Mouse (Mus musculus) megakaryocyte, embryonic 14.5 days (primary cell): ENCODE measurements around the gene 1700042G07Rik. TPM values are rescaled to one million over a fixed set of nuclear protein-coding genes. Genes with fewer than 3 reads are reported as not detected.

Experiments
- H3K27me3 ChIP-seq: replicated peaks from 2 replicates; pipeline ENCODE3; 2012; ENCODE audit warnings: inconsistent platforms
- H3K36me3 ChIP-seq: replicated peaks from 2 replicates; pipeline ENCODE3; 2012; ENCODE audit warnings: low read length, inconsistent platforms, mixed read lengths
- H3K4me1 ChIP-seq: 2 replicates; pipeline ENCODE4 v1.6.1; 2012; ENCODE audit warnings: inconsistent platforms
- H3K4me3 ChIP-seq: replicated peaks from 2 replicates; pipeline ENCODE3; 2012; ENCODE audit warnings: moderate library complexity, mild to moderate bottlenecking, inconsistent platforms
- H3K9me3 ChIP-seq: 2 replicates; pipeline ENCODE4 v1.6.1; 2012; ENCODE audit warnings: inconsistent platforms
- FLI1 ChIP-seq: IDR thresholded peaks from 2 replicates; pipeline ENCODE4 v1.6.1; 2012; ENCODE audit warnings: low read length, inconsistent platforms, mixed read lengths
- GATA1 ChIP-seq: IDR thresholded peaks from 3 replicates; pipeline ENCODE4 v1.6.1; 2012; ENCODE audit warnings: mixed read lengths, low read length, inconsistent platforms, borderline replicate concordance
- polyA plus RNA-seq: library from polyadenylated mRNA; stranded (reverse); fragments of >175 nt; gene quantifications from 2 replicates; pipeline ENCODE4 v1.2.3, GENCODE M21; 2012; ENCODE audit warnings: low replicate concordance; ENCODE audit not compliant: insufficient read depth

Gene 1700042G07Rik
- polyA plus RNA-seq, 1 experiment = not detected

DNA sequence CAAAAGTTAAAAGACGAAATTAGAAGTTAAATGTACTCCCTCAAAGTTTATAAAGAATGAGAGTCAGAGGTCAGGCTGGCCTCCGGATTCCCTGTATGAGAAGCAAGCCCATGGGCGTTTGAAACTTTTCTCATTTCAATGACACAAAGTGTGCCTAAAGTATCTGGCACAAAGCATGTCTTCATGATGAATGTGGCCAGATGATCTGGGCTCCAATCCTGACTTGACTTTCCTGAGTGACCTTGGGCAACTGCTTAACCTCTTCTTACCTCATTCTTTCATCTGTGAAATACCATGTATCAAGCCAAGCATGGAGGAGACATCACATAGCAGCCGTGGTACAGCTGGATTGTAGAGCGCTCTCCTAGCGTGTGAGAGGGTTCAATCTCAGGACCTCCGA is 30.9 kb upstream of the 1700042G07Rik start:
- peaks cover 40% of the 10 kb centered on the region for H3K27me3 ChIP-seq
- H3K4me3 ChIP-seq = no peak overlapping the region
- H3K4me1 ChIP-seq = peaks cover 23% of the 10 kb centered on the region
- peaks cover 3% of the 10 kb centered on the region for H3K9me3 ChIP-seq
- TF ChIP-seq GATA1 (no peak), FLI1 (no peak)
- H3K36me3 ChIP-seq = peaks cover 2% of the 10 kb centered on the region

DNA sequence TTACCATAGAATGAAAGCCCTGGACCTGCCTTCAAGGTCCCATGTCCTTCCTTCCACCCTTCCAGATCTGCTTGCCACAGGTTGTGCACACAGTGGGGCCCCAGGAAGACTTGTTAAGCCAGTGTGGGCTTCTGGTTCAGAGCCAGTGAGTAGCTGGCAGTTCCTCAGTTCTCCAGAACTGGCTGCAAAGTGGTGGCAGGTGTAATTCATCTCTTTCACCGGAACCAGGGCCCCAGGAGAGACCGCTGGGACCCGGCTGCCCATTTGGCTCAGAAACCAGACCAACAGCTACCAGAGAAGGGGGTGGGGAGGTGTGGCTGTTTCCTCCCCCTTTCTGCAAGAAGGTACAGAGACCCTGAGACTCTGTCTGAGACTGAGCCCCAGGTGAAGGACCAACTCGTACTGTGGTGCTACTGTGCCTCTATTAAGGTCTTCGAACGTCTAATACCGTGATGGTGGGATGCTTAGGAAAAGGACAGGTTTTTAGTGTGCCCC is 29.8 kb upstream of the 1700042G07Rik start:
- Histone ChIP-seq H3K4me1 (peaks cover 20% of the 10 kb centered on the region), H3K9me3 (peaks cover 6% of the 10 kb centered on the region), H3K36me3 (peaks cover 4% of the 10 kb centered on the region), H3K27me3 (peaks cover 40% of the 10 kb centered on the region), H3K4me3 (peak overlapping the region; percentile 62)
- TF ChIP-seq GATA1 (no peak), FLI1 (no peak)

DNA sequence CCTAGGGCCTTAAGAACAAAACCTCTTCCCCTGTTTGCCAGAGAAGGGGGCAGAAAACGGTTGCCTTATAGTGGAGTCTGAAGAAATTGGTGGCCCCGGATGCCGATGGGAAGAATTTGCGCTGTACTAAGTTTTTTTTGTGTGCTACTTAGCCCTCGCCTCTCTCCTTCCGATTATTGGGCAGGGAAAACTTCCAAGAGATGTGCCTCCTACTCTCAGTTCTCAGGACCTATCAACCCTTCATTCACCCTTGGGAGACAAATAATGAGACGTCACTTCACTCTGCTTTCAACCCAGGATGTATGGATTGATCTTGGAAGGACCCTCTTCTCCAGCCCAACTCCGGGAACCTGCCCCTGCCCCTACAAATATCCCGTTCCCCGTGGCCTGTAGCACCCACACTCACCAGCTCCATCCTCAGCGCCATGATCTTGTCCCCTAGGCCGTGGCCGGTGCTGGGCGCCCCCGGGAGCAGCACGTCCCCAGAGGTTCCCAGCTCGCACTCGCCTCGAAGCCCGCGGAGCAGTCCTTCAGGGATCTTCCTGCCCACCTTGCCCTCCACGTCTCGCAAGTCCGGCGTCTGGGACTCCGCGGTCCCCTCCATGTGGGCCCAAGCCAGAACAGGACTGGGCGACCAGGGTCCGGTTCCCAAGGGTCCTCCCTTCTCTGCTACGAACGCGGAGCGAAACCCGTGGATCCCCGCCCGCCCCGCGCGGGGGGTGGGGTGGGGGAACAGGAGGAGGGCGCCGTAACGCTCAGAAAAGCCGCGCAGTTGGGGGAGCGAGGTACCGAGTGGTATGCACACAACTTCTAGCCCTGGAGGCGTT is 29.1 kb upstream of the 1700042G07Rik start:
- peaks cover 6% of the 10 kb centered on the region for H3K9me3 ChIP-seq
- peaks cover 20% of the 10 kb centered on the region for H3K4me1 ChIP-seq
- peaks cover 4% of the 10 kb centered on the region for H3K36me3 ChIP-seq
- TF ChIP-seq GATA1 = no peak
- no peak for TF ChIP-seq FLI1
- H3K4me3 ChIP-seq = peak overlapping the region; percentile 91
- H3K27me3 ChIP-seq = peaks cover 40% of the 10 kb centered on the region

DNA sequence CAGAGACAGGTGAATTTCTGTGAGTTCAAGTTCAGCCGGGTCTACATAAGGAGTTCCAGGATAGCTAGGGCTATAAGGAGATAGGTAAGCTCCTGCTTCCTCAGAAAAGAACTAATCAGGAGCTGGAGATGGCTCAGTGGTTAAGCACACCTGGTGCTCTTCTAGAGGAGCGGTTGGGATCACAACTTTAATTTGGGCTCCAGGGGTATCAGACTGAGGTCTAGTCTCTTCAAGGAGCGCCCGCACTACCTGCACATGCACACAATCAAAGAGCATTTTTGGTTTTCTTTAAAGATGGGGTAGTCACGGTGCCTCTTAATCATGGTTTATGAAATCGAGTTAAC is 23.4 kb upstream of the 1700042G07Rik start:
- no peaks in the 10 kb centered on the region for H3K27me3 ChIP-seq
- H3K4me1 ChIP-seq = peaks cover 29% of the 10 kb centered on the region
- peaks cover 6% of the 10 kb centered on the region for H3K9me3 ChIP-seq
- TF ChIP-seq GATA1 (no peak), FLI1 (no peak)
- peak overlapping the region; percentile 91 for H3K4me3 ChIP-seq
- peaks cover 38% of the 10 kb centered on the region for H3K36me3 ChIP-seq

DNA sequence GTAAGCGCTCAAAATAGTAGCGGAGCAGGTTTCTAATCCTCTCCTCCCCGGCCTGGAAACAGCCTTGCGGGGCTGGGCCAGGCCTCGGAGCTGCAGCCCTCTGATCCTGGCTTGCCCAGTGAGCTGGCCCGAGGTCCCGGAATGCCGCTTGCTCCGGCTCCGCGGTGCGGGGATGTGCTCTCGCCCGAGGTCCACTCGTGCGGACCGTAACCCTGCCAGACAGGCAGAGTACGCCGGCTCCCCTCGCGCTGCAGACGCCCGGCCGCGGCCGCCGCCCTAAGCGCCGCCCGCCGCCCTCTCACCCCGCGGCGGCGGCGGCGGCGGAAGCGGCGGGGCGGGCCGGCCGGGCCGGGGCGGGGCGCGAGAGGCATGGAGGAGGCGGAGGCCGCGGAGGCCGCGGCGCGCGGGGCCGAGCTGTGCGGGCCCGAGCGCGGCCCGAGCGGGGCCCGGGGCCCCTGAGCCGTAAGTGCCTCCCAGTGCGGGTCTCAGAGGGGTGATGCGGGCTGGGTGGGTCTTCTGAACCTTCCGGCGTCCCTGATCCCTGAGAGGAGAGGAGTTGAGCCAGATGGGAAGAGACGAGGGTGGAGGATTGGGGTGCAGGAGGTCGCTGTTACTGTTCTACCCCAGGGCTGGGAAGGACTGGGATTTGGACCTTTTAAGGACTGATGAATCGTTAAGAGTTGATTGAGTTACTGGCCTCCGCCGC is 22.9 kb upstream of the 1700042G07Rik start:
- H3K9me3 ChIP-seq = peaks cover 6% of the 10 kb centered on the region
- H3K36me3 ChIP-seq = peaks cover 43% of the 10 kb centered on the region
- H3K4me1 ChIP-seq = peaks cover 28% of the 10 kb centered on the region
- H3K4me3 ChIP-seq = peak overlapping the region; percentile 91
- no peak for TF ChIP-seq FLI1
- no peak for TF ChIP-seq GATA1
- H3K27me3 ChIP-seq = no peaks in the 10 kb centered on the region

DNA sequence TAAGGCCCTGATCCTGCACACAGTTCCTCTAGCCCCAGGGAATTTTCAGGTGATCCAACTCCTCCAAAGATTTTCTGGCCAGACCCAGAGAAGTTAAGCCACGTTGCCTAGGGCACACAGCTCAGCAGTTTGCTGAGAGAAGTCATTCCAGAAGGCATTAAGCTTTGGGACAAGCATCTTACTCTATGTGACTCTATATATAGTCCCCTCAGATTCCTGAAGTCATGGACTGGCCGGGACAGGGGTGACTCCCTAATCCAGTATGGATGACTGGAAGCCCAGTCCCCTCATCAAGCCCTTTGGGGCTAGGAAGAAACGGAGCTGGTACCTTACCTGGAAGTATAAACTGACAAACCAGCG is 22.3 kb upstream of the 1700042G07Rik start:
- Histone ChIP-seq H3K4me1 (peaks cover 29% of the 10 kb centered on the region), H3K36me3 (peaks cover 49% of the 10 kb centered on the region), H3K27me3 (no peaks in the 10 kb centered on the region), H3K9me3 (peaks cover 6% of the 10 kb centered on the region), H3K4me3 (peak overlapping the region; percentile 91)
- TF ChIP-seq GATA1 (no peak), FLI1 (no peak)

DNA sequence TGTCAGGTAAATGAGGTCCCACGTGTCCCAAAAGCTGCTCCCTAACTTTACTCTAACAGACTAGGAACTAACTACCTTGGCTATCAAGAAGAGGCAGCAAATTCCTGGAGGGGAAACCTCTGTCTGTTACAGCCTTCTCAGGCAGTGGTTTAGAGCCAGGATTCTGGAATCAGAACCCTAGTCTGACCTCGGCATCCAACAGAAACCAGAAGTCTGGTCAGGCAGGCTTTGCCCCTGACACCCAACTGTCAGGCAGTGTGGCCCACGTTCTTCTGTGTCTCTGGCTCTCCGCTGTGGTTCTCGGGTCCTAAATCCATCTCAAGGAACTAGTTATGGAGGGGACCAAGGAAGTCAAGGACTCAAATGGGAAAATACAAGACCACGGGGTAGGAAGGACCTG is 21.9 kb upstream of the 1700042G07Rik start, which contains the start of gene Lurap1:
Gene Lurap1, minus strand, starts transcription at position 101 of the 400 bp plus-strand sequence.
- Histone ChIP-seq H3K27me3 (no peaks in the 10 kb centered on the region), H3K4me1 (peaks cover 33% of the 10 kb centered on the region), H3K36me3 (peaks cover 53% of the 10 kb centered on the region), H3K4me3 (peak within 1 kb of the TSS; percentile 91), H3K9me3 (peaks cover 6% of the 10 kb centered on the region)
- TF ChIP-seq FLI1 (no peak), GATA1 (no peak)

DNA sequence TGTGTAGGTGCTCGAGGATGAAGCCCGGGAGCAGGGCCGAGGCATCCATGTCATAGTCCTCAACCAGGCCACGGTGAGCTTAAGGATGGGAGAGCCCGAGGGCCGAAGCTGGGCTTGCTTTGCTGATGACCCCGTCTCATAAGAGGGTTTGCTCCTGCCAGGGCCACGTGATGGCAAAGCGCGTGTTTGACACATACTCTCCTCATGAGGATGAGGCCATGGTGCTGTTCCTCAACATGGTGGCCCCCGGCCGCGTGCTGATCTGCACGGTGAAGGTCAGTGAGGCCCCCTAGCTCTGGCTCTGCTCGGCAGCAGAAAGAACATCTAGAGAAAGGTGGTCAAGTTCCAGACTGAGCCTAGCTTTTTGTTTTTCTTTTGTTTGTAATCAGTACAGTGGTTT is 20.5 kb upstream of the 1700042G07Rik start:
- Histone ChIP-seq H3K4me3 (no peak overlapping the region), H3K27me3 (no peaks in the 10 kb centered on the region), H3K36me3 (peaks cover 62% of the 10 kb centered on the region), H3K4me1 (peaks cover 48% of the 10 kb centered on the region), H3K9me3 (no peaks in the 10 kb centered on the region)
- no peak for TF ChIP-seq FLI1
- TF ChIP-seq GATA1 = no peak

DNA sequence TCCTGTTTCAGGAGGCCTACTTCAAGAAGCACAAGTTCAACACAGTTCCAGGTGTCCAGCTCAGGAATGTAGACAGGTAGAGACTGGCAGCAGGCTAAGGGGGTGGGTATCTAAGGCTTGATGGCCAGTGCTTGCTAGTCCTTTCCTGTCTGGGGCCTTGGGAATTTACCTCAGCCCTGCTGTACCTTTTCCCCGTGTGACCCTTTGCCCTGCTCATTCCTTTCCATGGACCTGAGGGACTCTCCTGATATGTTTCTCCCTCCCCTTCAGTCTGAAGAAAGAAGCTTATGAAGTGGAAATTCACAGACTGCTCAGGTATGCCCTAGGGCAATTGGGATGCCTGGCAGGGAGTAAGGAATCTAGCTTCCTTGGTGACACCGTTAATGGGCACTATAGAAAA is 15.3 kb upstream of the 1700042G07Rik start:
- H3K27me3 ChIP-seq = no peaks in the 10 kb centered on the region
- no peak overlapping the region for H3K4me3 ChIP-seq
- TF ChIP-seq FLI1 = no peak
- TF ChIP-seq GATA1 = no peak
- peaks cover 55% of the 10 kb centered on the region for H3K4me1 ChIP-seq
- no peaks in the 10 kb centered on the region for H3K9me3 ChIP-seq
- peaks cover 72% of the 10 kb centered on the region for H3K36me3 ChIP-seq

DNA sequence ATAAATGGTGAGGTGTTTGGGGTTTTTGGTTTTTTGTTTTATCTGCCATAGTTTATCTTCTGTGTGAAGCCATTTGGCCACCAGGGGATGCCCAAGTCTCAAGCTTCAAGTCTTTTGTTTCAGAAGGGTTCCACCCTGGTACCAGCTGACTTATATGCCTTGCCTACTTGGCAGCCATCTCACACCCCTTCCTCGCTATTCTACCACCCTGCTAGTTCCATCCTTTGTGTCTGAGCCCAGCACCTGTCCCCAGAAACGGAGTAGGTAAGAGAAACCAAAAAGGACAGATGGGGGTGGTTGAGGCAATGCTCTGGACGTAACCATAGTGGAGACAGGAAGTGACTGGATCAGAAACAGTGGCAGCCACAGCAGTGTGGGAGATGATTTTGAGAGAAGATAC is 13.3 kb upstream of the 1700042G07Rik start:
- peaks cover 10% of the 10 kb centered on the region for H3K27me3 ChIP-seq
- TF ChIP-seq GATA1 = no peak
- no peak for TF ChIP-seq FLI1
- peaks cover 52% of the 10 kb centered on the region for H3K36me3 ChIP-seq
- H3K4me1 ChIP-seq = peaks cover 60% of the 10 kb centered on the region
- peak overlapping the region; percentile 51 for H3K4me3 ChIP-seq
- H3K9me3 ChIP-seq = no peaks in the 10 kb centered on the region
